Mouse (Mus musculus): ENCODE results near the gene Gm20878. TPM values are rescaled to one million over a fixed set of nuclear protein-coding genes. Genes with fewer than 3 reads are reported as not detected.
"Not testable (repeated sequence)": the region's sequence is repeated elsewhere in the genome, so short reads cannot be mapped to it uniquely, and the experiment has no call there.

The Gm20878 gene
- total RNA-seq (2014; fragmentation: Nextera tagmentation) (0.98 TPM in 1 of 2 replicates, not detected in the other), total RNA-seq (2017) (0.44 TPM in 1 of 2 replicates, not detected in the other), polyA plus RNA-seq (2012) (0.43 TPM in 1 of 2 replicates, not detected in the other)

GRCm38 (mm10) chr4:41941272-41941671 lies at the start of gene Gm20878:
Gm20878 (plus strand) TSS chr4:41941572.
- not testable (repeated sequence) for H3K27me3 ChIP-seq (ENCODE audit: insufficient read depth, low read length); H3K4me3 ChIP-seq (ENCODE audit: low read depth, low read length); H3K9me3 ChIP-seq (replicated peaks); ATAC-seq (ENCODE audit: extremely low read depth, insufficient number of reproducible peaks, low FRiP score, poor library complexity, severe bottlenecking); H3K36me3 ChIP-seq (replicated peaks); DNase-seq (ENCODE audit: low spot score); H3K4me1 ChIP-seq (ENCODE audit: insufficient read depth, low read depth, low read length)

- ATAC-seq (ENCODE audit: extremely low read depth, insufficient number of reproducible peaks, low FRiP score, poor library complexity, severe bottlenecking); H3K27me3 ChIP-seq (ENCODE audit: insufficient read depth, low read length); H3K4me1 ChIP-seq (ENCODE audit: insufficient read depth, low read depth, low read length); DNase-seq (ENCODE audit: low spot score); H3K36me3 ChIP-seq (replicated peaks); H3K4me3 ChIP-seq (ENCODE audit: low read depth, low read length); H3K9me3 ChIP-seq (replicated peaks): not testable (repeated sequence)
Measured at GRCm38 (mm10) chr4:41903310-41903709, 38.1 kb upstream of the Gm20878 start, which contains the start of gene Gm21541. Gm21541 (plus strand) TSS chr4:41903610.

GRCm38 (mm10) chr4:41965758-41966157 lies 24.4 kb downstream of the Gm20878 start, which contains the start of gene Fam205a4:
Fam205a4 (plus strand) TSS chr4:41966058.
- H3K4me3 ChIP-seq (ENCODE audit: low read depth, low read length); H3K36me3 ChIP-seq (replicated peaks); H3K9me3 ChIP-seq (replicated peaks); ATAC-seq (ENCODE audit: extremely low read depth, insufficient number of reproducible peaks, low FRiP score, poor library complexity, severe bottlenecking); H3K4me1 ChIP-seq (ENCODE audit: insufficient read depth, low read depth, low read length); DNase-seq (ENCODE audit: low spot score); H3K27me3 ChIP-seq (ENCODE audit: insufficient read depth, low read length): not testable (repeated sequence)

Other genes starting within 250 kb of the Gm20878 start
- not detected in 2 replicates for gene Cntfr, start 244.5 kb upstream of the Gm20878 start, total RNA-seq (2014; fragmentation: Nextera tagmentation)
- gene Cntfr, start 244.5 kb upstream of the Gm20878 start, total RNA-seq (2017), result 0.33 TPM in 1 of 2 replicates, not detected in the other
- gene Cntfr, start 244.5 kb upstream of the Gm20878 start, polyA plus RNA-seq (2012), result 1.7 and 2.2 TPM in 2 replicates
- 3.4 and 4.0 TPM in 2 replicates for gene Il11ra1, start 241.6 kb upstream of the Gm20878 start, total RNA-seq (2014; fragmentation: Nextera tagmentation)
- gene Il11ra1, start 241.6 kb upstream of the Gm20878 start, total RNA-seq (2017), result 13.1 and 18.5 TPM in 2 replicates
- gene Il11ra1, start 241.6 kb upstream of the Gm20878 start, polyA plus RNA-seq (2012), result 4.6 and 6.7 TPM in 2 replicates
- gene Rpp25l, start 228.0 kb upstream of the Gm20878 start, total RNA-seq (2014; fragmentation: Nextera tagmentation), result 6.4 and 26.3 TPM in 2 replicates
- gene Rpp25l, start 228.0 kb upstream of the Gm20878 start, total RNA-seq (2017), result 31.7 and 36.5 TPM in 2 replicates
- gene Rpp25l, start 228.0 kb upstream of the Gm20878 start, polyA plus RNA-seq (2012), result 77.0 and 82.0 TPM in 2 replicates
- 95.3 and 110 TPM in 2 replicates for gene Dctn3, start 218.4 kb upstream of the Gm20878 start, total RNA-seq (2014; fragmentation: Nextera tagmentation)
- 133 and 178 TPM in 2 replicates for gene Dctn3, start 218.4 kb upstream of the Gm20878 start, total RNA-seq (2017)
- gene Dctn3, start 218.4 kb upstream of the Gm20878 start, polyA plus RNA-seq (2012), result 187 and 274 TPM in 2 replicates
- not detected in 2 replicates for gene Arid3c, start 210.4 kb upstream of the Gm20878 start, total RNA-seq (2014; fragmentation: Nextera tagmentation)
- gene Arid3c, start 210.4 kb upstream of the Gm20878 start, total RNA-seq (2017), result 0.12 TPM in 1 of 2 replicates, not detected in the other
- not detected in 2 replicates for gene Arid3c, start 210.4 kb upstream of the Gm20878 start, polyA plus RNA-seq (2012)
- 43.9 and 58.2 TPM in 2 replicates for gene Galt, start 186.3 kb upstream of the Gm20878 start, total RNA-seq (2014; fragmentation: Nextera tagmentation)
- 34.2 and 37.7 TPM in 2 replicates for gene Galt, start 186.3 kb upstream of the Gm20878 start, total RNA-seq (2017)
- gene Galt, start 186.3 kb upstream of the Gm20878 start, polyA plus RNA-seq (2012), result 41.0 and 52.4 TPM in 2 replicates
- gene Sigmar1, start 185.4 kb upstream of the Gm20878 start, total RNA-seq (2014; fragmentation: Nextera tagmentation), result 53.4 and 57.8 TPM in 2 replicates
- 36.0 and 39.1 TPM in 2 replicates for gene Sigmar1, start 185.4 kb upstream of the Gm20878 start, total RNA-seq (2017)
- 32.8 and 54.3 TPM in 2 replicates for gene Sigmar1, start 185.4 kb upstream of the Gm20878 start, polyA plus RNA-seq (2012)
- 2.3 TPM in 1 of 2 replicates, not detected in the other for gene Ccl27a, start 167.3 kb upstream of the Gm20878 start, total RNA-seq (2014; fragmentation: Nextera tagmentation)
- not detected in 2 replicates for gene Ccl27a, start 167.3 kb upstream of the Gm20878 start, total RNA-seq (2017)
- gene Ccl27a, start 167.3 kb upstream of the Gm20878 start, polyA plus RNA-seq (2012), result 1.2 TPM in 1 of 2 replicates, not detected in the other
- gene Gm21541, start 38.0 kb upstream of the Gm20878 start, total RNA-seq (2014; fragmentation: Nextera tagmentation), result not detected in 2 replicates
- not detected in 2 replicates for gene Gm21541, start 38.0 kb upstream of the Gm20878 start, total RNA-seq (2017)
- gene Gm21541, start 38.0 kb upstream of the Gm20878 start, polyA plus RNA-seq (2012), result not detected in 2 replicates
- gene Fam205a4, start 24.5 kb downstream of the Gm20878 start, total RNA-seq (2014; fragmentation: Nextera tagmentation), result not detected in 2 replicates
- not detected in 2 replicates for gene Fam205a4, start 24.5 kb downstream of the Gm20878 start, total RNA-seq (2017)
- not detected in 2 replicates for gene Fam205a4, start 24.5 kb downstream of the Gm20878 start, polyA plus RNA-seq (2012)
- not detected in 2 replicates for gene Gm21093, start 93.2 kb downstream of the Gm20878 start, total RNA-seq (2014; fragmentation: Nextera tagmentation)
- not detected in 2 replicates for gene Gm21093, start 93.2 kb downstream of the Gm20878 start, total RNA-seq (2017)
- 0.04 TPM in 1 of 2 replicates, not detected in the other for gene Gm21093, start 93.2 kb downstream of the Gm20878 start, polyA plus RNA-seq (2012)
- not detected in 2 replicates for gene Gm3893, start 149.6 kb downstream of the Gm20878 start, total RNA-seq (2014; fragmentation: Nextera tagmentation)
- not detected in 2 replicates for gene Gm3893, start 149.6 kb downstream of the Gm20878 start, total RNA-seq (2017)
- gene Gm3893, start 149.6 kb downstream of the Gm20878 start, polyA plus RNA-seq (2012), result not detected in 2 replicates
- not detected in 2 replicates for gene Gm13304, start 173.2 kb downstream of the Gm20878 start, total RNA-seq (2014; fragmentation: Nextera tagmentation)
- 0.16 TPM in 1 of 2 replicates, not detected in the other for gene Gm13304, start 173.2 kb downstream of the Gm20878 start, total RNA-seq (2017)
- gene Gm13304, start 173.2 kb downstream of the Gm20878 start, polyA plus RNA-seq (2012), result not detected in 2 replicates
- not detected in 2 replicates for gene Gm13306, start 211.9 kb downstream of the Gm20878 start, total RNA-seq (2014; fragmentation: Nextera tagmentation)
- gene Gm13306, start 211.9 kb downstream of the Gm20878 start, total RNA-seq (2017), result not detected in 2 replicates
- not detected in 2 replicates for gene Gm13306, start 211.9 kb downstream of the Gm20878 start, polyA plus RNA-seq (2012)
- gene Gm13305, start 227.0 kb downstream of the Gm20878 start, total RNA-seq (2014; fragmentation: Nextera tagmentation), result not detected in 2 replicates
- gene Gm13305, start 227.0 kb downstream of the Gm20878 start, total RNA-seq (2017), result 0.05 TPM in 1 of 2 replicates, not detected in the other
- not detected in 2 replicates for gene Gm13305, start 227.0 kb downstream of the Gm20878 start, polyA plus RNA-seq (2012)